Mouse (Mus musculus) heart, adult 2 months (tissue): ENCODE data around the gene Slc41a3.

ENCODE experiments used
- CTCF ChIP-seq: fragments of 200-600 bp; IDR thresholded peaks from 2 replicates; pipeline ENCODE4 v1.8.1; 2022; ENCODE audit warnings: antibody characterized with exemption, mild to moderate bottlenecking, moderate library complexity
- EP300 ChIP-seq: fragments of 200-500 bp; IDR thresholded peaks from 2 replicates; pipeline ENCODE4 v1.6.1; 2011; ENCODE audit warnings: low read depth, low read length, control low read depth; ENCODE audit not compliant: insufficient read depth
- POLR2A ChIP-seq: fragments of 200-500 bp; IDR thresholded peaks from 2 replicates; pipeline ENCODE4 v1.6.1; 2011; ENCODE audit warnings: mild to moderate bottlenecking, low read depth, low read length, control low read depth; ENCODE audit not compliant: insufficient read depth

DNA sequence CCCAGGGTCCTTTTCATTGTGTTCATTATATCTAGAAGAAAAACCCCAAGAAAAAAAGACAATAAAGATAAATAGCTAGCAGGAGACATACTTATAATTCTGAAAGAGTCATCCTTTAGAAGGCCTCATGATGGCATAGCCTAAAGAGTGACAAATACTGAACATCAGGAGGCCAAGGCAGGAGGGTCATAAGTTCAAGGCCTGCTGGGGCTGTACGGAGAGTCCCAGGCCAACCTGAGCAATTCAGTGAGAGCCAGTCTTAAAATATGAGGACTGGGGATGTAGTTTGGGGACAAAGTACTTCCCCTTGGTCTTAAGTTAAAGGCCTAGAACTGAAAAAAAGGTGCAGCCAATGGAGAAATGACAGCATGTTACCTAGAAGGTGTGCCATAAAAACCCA, 82.3 kb downstream of the Slc41a3 start:
- TF ChIP-seq CTCF = no peak
- TF ChIP-seq EP300 = no peak
- TF ChIP-seq POLR2A = no peak
